In the genomic region with DNA sequence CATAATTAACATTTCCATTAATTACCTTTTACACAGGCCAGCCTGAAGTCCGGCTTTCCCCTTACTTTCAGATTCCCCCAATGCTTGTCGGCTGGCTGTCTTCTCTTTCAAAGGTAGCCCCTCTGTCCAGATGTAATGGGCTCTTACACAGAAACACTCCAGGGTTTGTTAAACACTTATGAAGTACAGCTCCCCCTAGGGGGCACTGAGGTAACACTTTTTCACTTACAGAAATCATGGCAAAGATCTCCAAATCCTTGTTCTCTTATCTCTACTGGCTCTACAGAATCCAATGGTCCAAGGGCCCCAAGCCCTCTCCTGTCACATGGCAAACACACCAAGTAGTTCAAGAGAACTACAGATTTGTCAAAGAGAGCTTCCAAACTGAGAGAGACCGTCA, we compare ENCODE assay signal across 8 mouse cellular contexts. TPM values are rescaled to one million over a fixed set of nuclear protein-coding genes. Genes with fewer than 3 reads are reported as not detected.
DNase-seq lines count a peak whose midpoint lies in the region; ATAC-seq and TF ChIP-seq lines count a peak whose summit lies in the region.

No protein-coding gene starts in this region.

- intact Hi-C loops in heart, adult 2 months (cut with DNase I), result loop anchor here (5.0 kb wide), 3 partner anchors 63 to 93 kb away; no protein-coding TSS in a partner anchor

- H3K27me3 ChIP-seq in heart, adult 2 months (ENCODE audit: control insufficient read depth, insufficient read depth, low read length), result no peaks in the 10 kb centered on the region

- TF ChIP-seq CTCF in heart, adult 2 months (IDR thresholded peaks at IDR 0.05), result peak; percentile 73

- H3K4me1 ChIP-seq in heart, adult 2 months (ENCODE audit: control insufficient read depth, insufficient read depth, low read length), result peaks cover 1% of the 10 kb centered on the region; the same call in 1 of the 2 replicates

- DNase-seq in heart, adult 2 months, result no peak
- no peak for DNase-seq in heart, adult 11 months
- peak; percentile 18 to 26 for DNase-seq in right cerebral cortex, adult 2 months (ENCODE audit: low spot score in 2 of 2)
- DNase-seq in right cerebral cortex, postnatal 36 days (ENCODE audit: low spot score in 2 of 2), result no peak
- peak; percentile 75 for DNase-seq in embryo, embryonic 11 days
- DNase-seq in lung, postnatal 10 days, result peak; percentile 45
- peak; percentile 54 for DNase-seq in thymus, postnatal 25 days

- no peak for TF ChIP-seq EP300 in heart, adult 2 months (IDR thresholded peaks at IDR 0.05; ENCODE audit: insufficient read depth, low read depth, low read length)

- no peak overlapping the region for H3K9ac ChIP-seq in heart, adult 2 months (ENCODE audit: low read depth, low read length)

- no peak for ATAC-seq in erythroblast, adult 5-6 weeks (replicated peaks; ENCODE audit: low FRiP score, poor library complexity, severe bottlenecking)

- H3K79me2 ChIP-seq in heart, adult 2 months (replicated peaks; ENCODE audit: control insufficient read depth, insufficient read depth, low read length), result no peaks in the 10 kb centered on the region

- no peak overlapping the region for H3K4me3 ChIP-seq in heart, adult 2 months

- no peaks in the 10 kb centered on the region for H3K36me3 ChIP-seq in heart, adult 2 months (ENCODE audit: control insufficient read depth, insufficient read depth, low read length)

- no peak for TF ChIP-seq POLR2A in heart, adult 2 months (IDR thresholded peaks at IDR 0.05; ENCODE audit: insufficient read depth, low read depth, low read length)

- 85% methylated on average over 3 of the region's 3 CpGs for WGBS in heart, adult 2 months

- no peak overlapping the region for H3K27ac ChIP-seq in heart, adult 2 months

RNA-seq across cellular contexts. Expression of gene Slc6a13, which starts 25.7 kb away (rescaled TPM):
- total RNA-seq in heart, adult 2 months (2021), result under 1 TPM in 1 of 2 experiments, not detected in 1; 0.10 TPM
- polyA plus RNA-seq in heart, adult 2 months (2012; rRNA removed), result 0.59 TPM in 2 replicates
- 1.7 and 3.1 TPM in 2 replicates for total RNA-seq in erythroblast, adult 5-6 weeks (2015; ENCODE audit: low replicate concordance)
- 0.56 and 1.4 TPM in 2 replicates for total RNA-seq in erythroblast, adult 5-6 weeks (2017; ENCODE audit: low replicate concordance)

RNA-seq across cellular contexts. Expression of gene Usp18, which starts 28.6 kb away (rescaled TPM):
- 1 to 10 TPM; 1.3 to 1.5 TPM for total RNA-seq in heart, adult 2 months (2021)
- polyA plus RNA-seq in heart, adult 2 months (2012; rRNA removed), result 3.9 and 5.7 TPM in 2 replicates
- total RNA-seq in erythroblast, adult 5-6 weeks (2015; ENCODE audit: low replicate concordance), result 18.8 and 38.2 TPM in 2 replicates
- 26.9 and 27.9 TPM in 2 replicates for total RNA-seq in erythroblast, adult 5-6 weeks (2017; ENCODE audit: low replicate concordance)

Comparison
In these comparisons a context has a peak if more than half of its experiments do, and no peak if none do; other contexts are left out.
1. DNase-seq: peak in right cerebral cortex, adult 2 months (2 of 2), embryo, embryonic 11 days (single experiment), lung, postnatal 10 days (single experiment) and thymus, postnatal 25 days (single experiment); none in heart, adult 2 months (0 of 2), heart, adult 11 months (single experiment) and right cerebral cortex, postnatal 36 days (0 of 2).
2. RNA of gene Usp18, which starts 28.6 kb away (total RNA-seq): 18.8 to 38.2 TPM in erythroblast, adult 5-6 weeks; 1.3 to 1.5 TPM in heart, adult 2 months; every median in the first group is over 4 times any median in the second.